ENCODE assay signal across 9 mouse cellular contexts in the genomic region with DNA sequence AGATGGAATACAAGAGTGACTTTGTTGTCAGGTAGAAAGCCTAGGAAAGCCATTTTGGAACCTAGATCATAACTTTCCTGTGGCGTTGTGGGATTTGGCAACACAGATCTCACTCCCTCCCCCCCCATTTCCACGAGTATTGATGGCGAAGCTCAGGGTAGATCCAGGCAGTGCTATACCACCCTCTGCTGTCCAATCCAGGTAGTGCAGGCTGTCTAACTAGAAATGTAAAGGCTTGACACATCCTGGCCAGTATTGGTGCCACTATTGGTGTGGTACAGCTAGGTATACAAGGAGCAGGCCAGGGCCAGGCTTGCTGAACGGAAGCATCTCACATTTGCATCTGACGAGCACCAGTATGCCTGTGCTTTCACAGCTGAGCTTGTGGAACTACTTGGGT. TPM values are rescaled to one million over a fixed set of nuclear protein-coding genes. Genes with fewer than 3 reads are reported as not detected.
DNase-seq lines count a peak whose midpoint lies in the region; ATAC-seq and TF ChIP-seq lines count a peak whose summit lies in the region.
"Had no signal": no experiment of that assay in that cellular context is flagged by ENCODE, and none has a peak within 500 bp of the region (broad histone marks: within the 10 kb centered on the region; RNA-seq: fewer than 3 reads in every experiment).

No protein-coding gene starts in this region.

- no peak overlapping the region for H3K4me2 ChIP-seq in lung, embryonic 14.5 days
- H3K4me2 ChIP-seq: limb, embryonic 12.5 days had no signal

- H3K27ac ChIP-seq in lung, embryonic 14.5 days (ENCODE audit: low read depth): no peak overlapping the region
- H3K27ac ChIP-seq: limb, embryonic 12.5 days had no signal

- no peak overlapping the region for H3K9ac ChIP-seq in lung, embryonic 14.5 days
- H3K9ac ChIP-seq: limb, embryonic 12.5 days had no signal

- peak; percentile 92 for TF ChIP-seq CTCF in brain, embryonic 14.5 days (IDR thresholded peaks at IDR 0.05; ENCODE audit: borderline replicate concordance, extremely low read depth, insufficient read depth, insufficient read length)
- TF ChIP-seq CTCF in lung, embryonic 14.5 days (IDR thresholded peaks at IDR 0.05; ENCODE audit: low read depth): peak; percentile 99

- peak; percentile 84 for DNase-seq in ES-CJ7 (ENCODE audit: low read depth, low spot score)
- DNase-seq in brain, embryonic 14.5 days (ENCODE audit: low read depth): peak; percentile 81
- DNase-seq in heart, postnatal 25 days (ENCODE audit: low spot score): peak; percentile 17
- peak; percentile 87 to 89 for DNase-seq in kidney, postnatal 4 days
- peak; percentile 90 for DNase-seq in lung, embryonic 14.5 days
- peak; percentile 77 for DNase-seq in ovary, postnatal 14 days (ENCODE audit: low spot score)
- DNase-seq in thymus, postnatal 4 days: peak; percentile 82

- no peaks in the 10 kb centered on the region for H3K9me3 ChIP-seq in lung, embryonic 14.5 days (ENCODE audit: low read depth, low read length)
- H3K9me3 ChIP-seq: limb, embryonic 12.5 days had no signal

- no peak for TF ChIP-seq POLR2A in brain, embryonic 14.5 days (IDR thresholded peaks at IDR 0.05; ENCODE audit: borderline replicate concordance, extremely low read depth, insufficient read depth, insufficient read length, poor library complexity, severe bottlenecking)

- intact Hi-C loops in heart, postnatal 25 days (cut with DNase I): loop anchor here (1.0 to 5.0 kb wide), 2 partner anchors 153 to 599 kb away; no protein-coding TSS in a partner anchor

- H3K27me3 ChIP-seq in lung, embryonic 14.5 days (ENCODE audit: insufficient read depth, low read length): no peaks in the 10 kb centered on the region

- no peaks in the 10 kb centered on the region for H3K4me1 ChIP-seq in lung, embryonic 14.5 days (ENCODE audit: insufficient read depth)
- H3K4me1 ChIP-seq: limb, embryonic 12.5 days had no signal

- no peak overlapping the region for H3K4me3 ChIP-seq in lung, embryonic 14.5 days (ENCODE audit: low read depth, low read length)
- H3K4me3 ChIP-seq: limb, embryonic 12.5 days had no signal

- ATAC-seq in erythroblast, adult 5-6 weeks (replicated peaks; ENCODE audit: low FRiP score, poor library complexity, severe bottlenecking): peak; percentile 62
- peak; percentile 60 for ATAC-seq in lung, embryonic 14.5 days (ENCODE audit: insufficient read depth)

- H3K36me3 ChIP-seq in lung, embryonic 14.5 days (ENCODE audit: insufficient read depth): no peaks in the 10 kb centered on the region
- H3K36me3 ChIP-seq: limb, embryonic 12.5 days had no signal

- WGBS in lung, embryonic 14.5 days: 19% methylated on average over 5 of the region's 5 CpGs

RNA-seq across cellular contexts. Expression of gene Upp1, which starts 18.6 kb away (rescaled TPM):
- polyA plus RNA-seq in brain, embryonic 14.5 days (2012; rRNA removed): 2.6 and 3.2 TPM in 2 replicates
- total RNA-seq in erythroblast, adult 5-6 weeks (2015; ENCODE audit: low replicate concordance): 2.3 TPM in 1 of 2 replicates, not detected in the other
- total RNA-seq in erythroblast, adult 5-6 weeks (2017; ENCODE audit: low replicate concordance): 1.1 and 2.3 TPM in 2 replicates
- total RNA-seq in heart, postnatal 25 days (2021): 1 to 10 TPM; 5.5 to 7.5 TPM
- polyA plus RNA-seq in lung, embryonic 14.5 days (2014; fragmentation: Nextera tagmentation; extraction: Ambion mirVana): 10.9 and 11.7 TPM in 2 replicates

RNA-seq across cellular contexts. Expression of gene Abca13, which starts 55.3 kb away (rescaled TPM):
- polyA plus RNA-seq in brain, embryonic 14.5 days (2012; rRNA removed): 0.01 and 0.03 TPM in 2 replicates
- total RNA-seq in erythroblast, adult 5-6 weeks (2015; ENCODE audit: low replicate concordance): 11.9 and 17.7 TPM in 2 replicates
- total RNA-seq in erythroblast, adult 5-6 weeks (2017; ENCODE audit: low replicate concordance): 10.3 and 11.3 TPM in 2 replicates
- total RNA-seq in heart, postnatal 25 days (2021): not detected
- polyA plus RNA-seq in lung, embryonic 14.5 days (2014; fragmentation: Nextera tagmentation; extraction: Ambion mirVana): 0.01 and 0.08 TPM in 2 replicates
- polyA plus RNA-seq: limb, embryonic 12.5 days had no signal

Comparison
In these comparisons a context has a peak if more than half of its experiments do, and no peak if none do; other contexts are left out.
1. DNase-seq: peak in every context shown above with its lines; median percentile 90 in lung, embryonic 14.5 days; 88 in kidney, postnatal 4 days; 84 in ES-CJ7; 82 in thymus, postnatal 4 days; 81 in brain, embryonic 14.5 days; 77 in ovary, postnatal 14 days; 17 in heart, postnatal 25 days.
2. RNA of gene Abca13, which starts 55.3 kb away (total RNA-seq): 10.3 to 17.7 TPM in erythroblast, adult 5-6 weeks; not detected in heart, postnatal 25 days; every median in the first group is over 10 times any median in the second.